Comparison of ENCODE assay signal across 20 mouse cellular contexts in genomic region chr5:118722456-118722855, GRCm38 (mm10).
DNase-seq lines count a peak whose midpoint lies in the region; ATAC-seq lines count a peak whose summit lies in the region.
"Had no signal": no experiment of that assay in that cellular context is flagged by ENCODE, and none has a peak within 500 bp of the region (broad histone marks: within the 10 kb centered on the region; RNA-seq: fewer than 3 reads in every experiment).

No protein-coding gene starts in this region.

- H3K4me3 ChIP-seq in hindbrain, embryonic 15.5 days, result no peak overlapping the region
- no peak overlapping the region for H3K4me3 ChIP-seq in hindbrain, embryonic 11.5 days (ENCODE audit: low read depth, low read length)
- H3K4me3 ChIP-seq: embryonic facial prominence, embryonic 10.5 days; forebrain, embryonic 13.5 days; heart, adult 2 months; heart, embryonic 15.5 days had no signal

- no peaks in the 10 kb centered on the region for H3K27me3 ChIP-seq in hindbrain, embryonic 15.5 days
- no peaks in the 10 kb centered on the region for H3K27me3 ChIP-seq in hindbrain, embryonic 11.5 days (ENCODE audit: control insufficient read depth, insufficient read depth, low read length)
- H3K27me3 ChIP-seq: forebrain, embryonic 13.5 days; heart, embryonic 15.5 days had no signal

- ATAC-seq in hindbrain, embryonic 15.5 days (ENCODE audit: low FRiP score, low read depth), result no peak
- no peak for ATAC-seq in hindbrain, embryonic 11.5 days (ENCODE audit: low FRiP score)
- ATAC-seq in monocyte, adult 5-6 weeks (replicated peaks; ENCODE audit: insufficient number of reproducible peaks, low FRiP score, low TSS enrichment, poor library complexity, severe bottlenecking), result no peak
- ATAC-seq: CD4-positive, CD25-positive, alpha-beta regulatory T cell, adult 4 months; forebrain, embryonic 13.5 days; forebrain, postnatal 0 days had no signal

- no peak overlapping the region for H3K9ac ChIP-seq in hindbrain, embryonic 15.5 days
- no peak overlapping the region for H3K9ac ChIP-seq in hindbrain, embryonic 11.5 days (ENCODE audit: low read depth, low read length)
- H3K9ac ChIP-seq: forebrain, embryonic 13.5 days; forebrain, postnatal 0 days; heart, embryonic 15.5 days had no signal

- no peak overlapping the region for H3K4me2 ChIP-seq in hindbrain, embryonic 15.5 days
- no peak overlapping the region for H3K4me2 ChIP-seq in hindbrain, embryonic 11.5 days (replicated peaks; ENCODE audit: low read depth, low read length)
- H3K4me2 ChIP-seq: forebrain, embryonic 13.5 days; heart, embryonic 11.5 days; heart, embryonic 15.5 days had no signal

- H3K27ac ChIP-seq in hindbrain, embryonic 15.5 days (replicated peaks), result 0 out of 2 replicates have a peak overlapping the region, but pooled peaks have one; percentile 13
- H3K27ac ChIP-seq in hindbrain, embryonic 11.5 days (ENCODE audit: low read depth, low read length), result no peak overlapping the region
- H3K27ac ChIP-seq: embryonic facial prominence, embryonic 10.5 days; heart, adult 2 months; heart, embryonic 15.5 days had no signal

- no peaks in the 10 kb centered on the region for H3K9me3 ChIP-seq in hindbrain, embryonic 15.5 days
- no peaks in the 10 kb centered on the region for H3K9me3 ChIP-seq in hindbrain, embryonic 11.5 days (ENCODE audit: control insufficient read depth, low read length)
- H3K9me3 ChIP-seq: embryonic facial prominence, embryonic 10.5 days; forebrain, embryonic 13.5 days; G1E; heart, embryonic 15.5 days had no signal

- 58% methylated on average over 3 of the region's 3 CpGs for WGBS in hindbrain, embryonic 15.5 days
- 93% methylated on average over 3 of the region's 3 CpGs for WGBS in hindbrain, embryonic 11.5 days

- H3K36me3 ChIP-seq in hindbrain, embryonic 15.5 days, result peaks cover 18% of the 10 kb centered on the region; the same call in 1 of the 2 replicates
- peaks cover under 1% of the 10 kb centered on the region; the same call in 1 of the 2 replicates for H3K36me3 ChIP-seq in hindbrain, embryonic 11.5 days (ENCODE audit: control insufficient read depth, insufficient read depth, low read length)

- DNase-seq in cerebellum, adult 11-12 months, result peak; percentile 47
- no peak for DNase-seq in cerebellum, adult 8-10 months
- DNase-seq in hindbrain, embryonic 11.5 days (ENCODE audit: low spot score), result no peak
- peak; percentile 42 to 55 for DNase-seq in adrenal gland, postnatal 36 days
- DNase-seq in cerebellum, postnatal 14 days, result peak; percentile 72 to 80
- DNase-seq in liver, result no peak
- DNase-seq: forebrain, postnatal 0 days; gastrocnemius, postnatal 14 days; heart, adult 2 months; heart, postnatal 14 days; kidney, adult 11 months; kidney, adult 9 months had no signal

- H3K4me1 ChIP-seq in hindbrain, embryonic 15.5 days (replicated peaks), result peaks cover 12% of the 10 kb centered on the region; the same call in 1 of the 2 replicates
- no peaks in the 10 kb centered on the region for H3K4me1 ChIP-seq in hindbrain, embryonic 11.5 days (replicated peaks; ENCODE audit: control insufficient read depth, insufficient read depth, low read length)

Comparison
In these comparisons a context has a peak if more than half of its experiments do, and no peak if none do; other contexts are left out.
1. DNase-seq: peak in cerebellum, adult 11-12 months (single experiment), adrenal gland, postnatal 36 days (2 of 2) and cerebellum, postnatal 14 days (2 of 2); none in cerebellum, adult 8-10 months (single experiment), hindbrain, embryonic 11.5 days (single experiment) and liver (single experiment).